ENCODE assay signal across 8 mouse cellular contexts in the genomic region with DNA sequence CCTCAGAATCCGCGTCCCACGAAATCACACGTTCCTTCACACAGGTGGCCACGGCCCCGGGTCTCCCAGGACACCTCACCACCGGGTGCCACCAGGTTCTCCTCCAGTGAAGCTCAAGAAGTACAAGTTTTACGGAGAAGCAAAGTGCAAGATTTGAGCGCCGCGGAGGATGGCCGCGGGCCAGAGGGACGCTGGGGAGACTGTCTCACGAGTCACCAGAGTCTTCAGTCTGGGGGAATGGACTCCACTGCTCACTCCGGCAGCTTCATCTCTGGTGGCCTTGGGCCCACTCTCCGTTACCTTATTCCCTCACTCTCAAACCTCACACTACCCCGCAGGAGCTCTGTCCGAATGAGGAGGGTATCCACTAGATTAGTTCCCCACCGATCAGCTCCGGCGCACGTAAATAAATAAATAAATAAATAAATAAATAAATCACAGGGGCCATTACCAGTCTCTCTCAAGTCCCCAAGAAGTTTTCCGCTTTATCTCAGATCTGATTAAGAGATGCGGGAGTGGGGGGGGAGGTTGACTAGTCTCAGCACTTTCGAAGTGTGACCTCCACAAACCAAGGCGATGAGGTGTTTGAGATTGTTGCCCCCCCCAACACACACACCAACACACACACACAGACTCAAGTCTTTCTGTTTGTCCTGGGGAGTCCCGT. TPM values are rescaled to one million over a fixed set of nuclear protein-coding genes. Genes with fewer than 3 reads are reported as not detected.
DNase-seq lines count a peak whose midpoint lies in the region; ATAC-seq and TF ChIP-seq lines count a peak whose summit lies in the region.

No protein-coding gene starts in this region.

- intact Hi-C loops in heart, adult 2 months (cut with DNase I): no loop called here

- no peak for TF ChIP-seq CTCF in heart, adult 2 months (IDR thresholded peaks at IDR 0.05)
- TF ChIP-seq CTCF in kidney, adult 2 months (conservative IDR thresholded peaks at IDR 0.05; ENCODE audit: insufficient read depth, insufficient read length, low read depth, low read length): no peak
- no peak for TF ChIP-seq CTCF in lung, postnatal 0 days (IDR thresholded peaks at IDR 0.05)

- H3K4me1 ChIP-seq in erythroblast, embryonic 14.5 days (ENCODE audit: control insufficient read depth): peaks cover 40% of the 10 kb centered on the region
- H3K4me1 ChIP-seq in heart, adult 2 months (ENCODE audit: control insufficient read depth, insufficient read depth, low read length): peaks cover 2% of the 10 kb centered on the region
- no peaks in the 10 kb centered on the region for H3K4me1 ChIP-seq in kidney, adult 2 months (ENCODE audit: control insufficient read depth, insufficient read depth, low read length)
- H3K4me1 ChIP-seq in lung, postnatal 0 days (ENCODE audit: insufficient read depth, low read depth, low read length): peaks cover 10% of the 10 kb centered on the region; the same call in 1 of the 2 replicates

- WGBS in heart, adult 2 months: 4% methylated on average over 28 of the region's 28 CpGs
- 2% methylated on average over 28 of the region's 28 CpGs for WGBS in kidney, adult 2 months
- under 1% methylated on average over 28 of the region's 28 CpGs for WGBS in lung, postnatal 0 days

- H3K4me2 ChIP-seq in lung, postnatal 0 days (replicated peaks; ENCODE audit: low read depth, low read length): peak overlapping the region; percentile 97

- H3K9me3 ChIP-seq in erythroblast, embryonic 14.5 days (ENCODE audit: control insufficient read depth, low read length): peaks cover 6% of the 10 kb centered on the region; the same call in 1 of the 2 replicates
- no peaks in the 10 kb centered on the region for H3K9me3 ChIP-seq in lung, postnatal 0 days (ENCODE audit: low read length)

- no peak for TF ChIP-seq POLR2A in heart, adult 2 months (IDR thresholded peaks at IDR 0.05; ENCODE audit: insufficient read depth, low read depth, low read length)
- TF ChIP-seq POLR2A in kidney, adult 2 months (IDR thresholded peaks at IDR 0.05; ENCODE audit: low read depth, low read length): no peak

- H3K79me2 ChIP-seq in heart, adult 2 months (replicated peaks; ENCODE audit: control insufficient read depth, insufficient read depth, low read length): no peaks in the 10 kb centered on the region; the same call in 1 of the 2 replicates

- H3K36me3 ChIP-seq in erythroblast, embryonic 14.5 days (ENCODE audit: control insufficient read depth): peaks cover 11% of the 10 kb centered on the region
- H3K36me3 ChIP-seq in heart, adult 2 months (ENCODE audit: control insufficient read depth, insufficient read depth, low read length): no peaks in the 10 kb centered on the region
- H3K36me3 ChIP-seq in kidney, adult 2 months (ENCODE audit: control insufficient read depth, insufficient read depth, low read length): no peaks in the 10 kb centered on the region
- H3K36me3 ChIP-seq in lung, postnatal 0 days (ENCODE audit: insufficient read depth, low read length): no peaks in the 10 kb centered on the region

- H3K9ac ChIP-seq in heart, adult 2 months (ENCODE audit: low read depth, low read length): peak overlapping the region; percentile 98
- H3K9ac ChIP-seq in lung, postnatal 0 days (replicated peaks; ENCODE audit: low read depth): peak overlapping the region; percentile 76

- DNase-seq in adrenal gland, adult 2 months: peak; percentile 66
- peak; percentile 51 to 63 for DNase-seq in heart, adult 2 months
- DNase-seq in kidney, adult 2 months: peak; percentile 80
- DNase-seq in lung, postnatal 0 days (ENCODE audit: low spot score): peak; percentile 36
- DNase-seq in ovary, postnatal 36 days (ENCODE audit: low spot score): peak; percentile 51
- no peak for DNase-seq in right cerebral cortex, postnatal 14 days

- peaks cover 48% of the 10 kb centered on the region for H3K27me3 ChIP-seq in erythroblast, embryonic 14.5 days (ENCODE audit: control insufficient read depth)
- H3K27me3 ChIP-seq in heart, adult 2 months (ENCODE audit: control insufficient read depth, insufficient read depth, low read length): no peaks in the 10 kb centered on the region; the same call in 1 of the 2 replicates
- H3K27me3 ChIP-seq in kidney, adult 2 months (replicated peaks; ENCODE audit: control insufficient read depth, insufficient read depth, low read length): no peaks in the 10 kb centered on the region
- H3K27me3 ChIP-seq in lung, postnatal 0 days (replicated peaks; ENCODE audit: insufficient read depth, low read length): no peaks in the 10 kb centered on the region

- no peak for ATAC-seq in erythroblast, adult 5-6 weeks (replicated peaks; ENCODE audit: low FRiP score, poor library complexity, severe bottlenecking)
- ATAC-seq in lung, postnatal 0 days: no peak

- H3K4me3 ChIP-seq in erythroblast, embryonic 14.5 days (replicated peaks): peak overlapping the region; percentile 84
- H3K4me3 ChIP-seq in heart, adult 2 months: peak overlapping the region; percentile 92
- H3K4me3 ChIP-seq in kidney, adult 2 months (ENCODE audit: insufficient read depth, low read depth, low read length): peak overlapping the region; percentile 98
- peak overlapping the region; percentile 89 for H3K4me3 ChIP-seq in lung, postnatal 0 days (ENCODE audit: low read depth, low read length)

- no peak overlapping the region; the same call in 1 of the 2 replicates for H3K27ac ChIP-seq in heart, adult 2 months
- H3K27ac ChIP-seq in kidney, adult 2 months (ENCODE audit: insufficient read depth, low read depth, low read length): no peak overlapping the region
- peak overlapping the region; percentile 94; the same call in 1 of the 2 replicates for H3K27ac ChIP-seq in lung, postnatal 0 days (ENCODE audit: low read length)

- no peak for TF ChIP-seq EP300 in heart, adult 2 months (IDR thresholded peaks at IDR 0.05; ENCODE audit: insufficient read depth, low read depth, low read length)
- no peak for TF ChIP-seq EP300 in lung, postnatal 0 days (IDR thresholded peaks at IDR 0.05)

RNA-seq across cellular contexts. Expression of gene Foxp4, which starts 1.3 kb away (rescaled TPM):
- 10.1 and 10.6 TPM in 2 replicates for polyA plus RNA-seq in erythroblast, embryonic 14.5 days (2012)
- 1.2 and 4.0 TPM in 2 replicates for total RNA-seq in erythroblast, adult 5-6 weeks (2015; ENCODE audit: low replicate concordance)
- total RNA-seq in erythroblast, adult 5-6 weeks (2017; ENCODE audit: low replicate concordance): 0.51 and 0.70 TPM in 2 replicates
- 10 to 100 TPM; 21.8 to 25.3 TPM for total RNA-seq in adrenal gland, adult 2 months (2021)
- polyA plus RNA-seq in adrenal gland, adult 2 months (2012; rRNA removed): 61.2 and 76.5 TPM in 2 replicates
- total RNA-seq in heart, adult 2 months (2021): 10 to 100 TPM; 10.0 to 11.7 TPM
- polyA plus RNA-seq in heart, adult 2 months (2012; rRNA removed): 10.2 and 13.7 TPM in 2 replicates
- 23.5 and 27.4 TPM in 2 replicates for polyA plus RNA-seq in kidney, adult 2 months (2012; rRNA removed)
- polyA plus RNA-seq in lung, postnatal 0 days (2015; fragmentation: Nextera tagmentation; extraction: Ambion mirVana): 10.2 and 14.3 TPM in 2 replicates
